Mouse (Mus musculus) liver, adult 2 months (tissue): ENCODE measurements around the gene Trappc6a.

Experiments
- CTCF ChIP-seq: fragments of 200-500 bp; IDR thresholded peaks from 2 replicates; pipeline ENCODE4 v1.5.1; 2011; ENCODE audit warnings: low read depth, low read length, control low read depth
- POLR2A ChIP-seq: fragments of 200-500 bp; IDR thresholded peaks from 2 replicates; pipeline ENCODE4 v1.6.1; 2011; ENCODE audit warnings: low read length, control low read depth; ENCODE audit not compliant: insufficient read depth; ENCODE audit errors: extremely low read depth

DNA sequence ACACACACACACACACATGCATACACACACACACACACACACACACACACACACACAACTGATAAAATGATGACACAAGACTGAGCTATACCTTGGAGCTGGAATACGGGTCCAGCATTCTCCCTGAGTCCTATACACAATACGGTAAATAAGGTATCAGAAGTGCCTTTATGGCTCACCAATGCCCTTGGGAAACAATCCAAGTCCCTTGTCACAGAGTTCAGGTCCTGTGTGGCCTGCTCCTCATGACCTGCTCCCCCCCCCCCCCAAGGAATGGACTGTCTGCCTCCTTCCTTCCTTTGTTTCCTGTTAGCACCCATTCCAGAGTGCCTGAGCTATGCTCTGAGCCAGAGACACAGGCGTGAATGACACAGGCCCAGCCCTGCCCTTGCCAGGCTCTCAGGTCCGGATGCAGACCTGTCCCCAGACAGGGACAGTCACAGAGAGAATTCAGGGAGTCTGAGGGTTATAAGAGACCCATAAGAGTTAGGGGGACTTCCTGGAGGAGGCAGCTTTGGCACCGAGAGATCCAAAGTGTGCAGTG lies 41.5 kb upstream of the Trappc6a start:
- TF ChIP-seq POLR2A (no peak), CTCF (no peak)
